Mouse (Mus musculus): Measurements from ENCODE around the gene Marcksl1. TPM values are rescaled to one million over a fixed set of nuclear protein-coding genes. Genes with fewer than 3 reads are reported as not detected.

The Marcksl1 gene
- total and polyA plus RNA-seq, 2 experiments from 2014 or later, result 135 to 183 TPM

DNA sequence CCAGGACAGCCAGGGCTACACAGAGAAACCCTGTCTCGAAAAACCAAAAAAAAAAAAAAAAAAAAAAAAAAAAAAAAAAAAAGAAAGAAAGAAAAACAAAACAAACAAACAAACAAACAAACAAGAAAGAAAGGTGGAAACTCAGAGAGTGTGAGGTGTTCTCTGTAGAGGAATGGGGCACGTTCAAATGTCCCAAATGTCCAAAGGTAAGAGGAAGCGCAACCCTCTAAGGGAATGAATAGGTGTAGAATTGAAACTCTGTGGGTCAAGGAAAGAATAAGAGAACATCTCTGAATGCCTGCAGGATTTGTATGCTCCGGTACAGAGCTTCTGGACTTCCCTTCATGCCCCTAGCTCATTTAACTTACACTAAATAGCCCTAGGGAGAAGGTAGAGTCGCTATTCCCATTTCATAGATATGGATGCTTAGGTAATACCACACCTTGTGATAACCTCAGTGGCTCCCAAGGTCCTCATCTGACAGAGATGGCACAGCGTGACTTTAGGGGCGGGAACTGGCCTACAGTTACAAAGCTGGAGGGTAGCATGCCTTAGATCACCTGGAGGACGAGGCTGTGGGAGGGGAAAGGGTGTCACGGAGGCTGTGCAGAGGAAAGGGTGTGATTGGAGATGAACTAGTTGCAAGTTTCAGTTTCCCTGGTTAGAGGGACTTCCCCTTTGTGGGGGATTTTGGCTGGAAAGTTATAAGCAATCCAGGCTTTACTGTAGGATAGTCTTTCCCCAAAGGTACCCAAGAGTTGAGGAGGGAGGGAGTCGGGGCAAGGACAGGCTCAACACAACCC is 5.7 kb upstream of the Marcksl1 start:
- Histone ChIP-seq H3K9me3 (replicated peaks; ENCODE audit: control insufficient read depth, low read length) (no peaks in the 10 kb centered on the region), H3K4me2 (ENCODE audit: low read depth, low read length) (no peak overlapping the region), H3K9ac (replicated peaks; ENCODE audit: low read depth, low read length) (no peak overlapping the region), H3K36me3 (replicated peaks; ENCODE audit: control insufficient read depth, insufficient read depth, low read length) (no peaks in the 10 kb centered on the region), H3K27ac (ENCODE audit: low read depth) (peak overlapping the region; percentile 31), H3K4me1 (ENCODE audit: control insufficient read depth, insufficient read depth) (peaks cover 34% of the 10 kb centered on the region), H3K4me3 (ENCODE audit: low read depth, low read length) (no peak overlapping the region), H3K27me3 (ENCODE audit: control insufficient read depth, insufficient read depth, low read length) (no peaks in the 10 kb centered on the region)
- 49% methylated on average over 9 of the region's 10 CpGs for WGBS
- ATAC-seq (ENCODE audit: insufficient read depth, low read depth) (no peak; the same call in 1 of the 2 replicates), DNase-seq (ENCODE audit: low spot score) (no peak)
- no peak for TF ChIP-seq CTCF (IDR thresholded peaks at IDR 0.05; ENCODE audit: low read depth)
- TF ChIP-seq EP300 (IDR thresholded peaks at IDR 0.05; ENCODE audit: low read depth), result no peak

DNA sequence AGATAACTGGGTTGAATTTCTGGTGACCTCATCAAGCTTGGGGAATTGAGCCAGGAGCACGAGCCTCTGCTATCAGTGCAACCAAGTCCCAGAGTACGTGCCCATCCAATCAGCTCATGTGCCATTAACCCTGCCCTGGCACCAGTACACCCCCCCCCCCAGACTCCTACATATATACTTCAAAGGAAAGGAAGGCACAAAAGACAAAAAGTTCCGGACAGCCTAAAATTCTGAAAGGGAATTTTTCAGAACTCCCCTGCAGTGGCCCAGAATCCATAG is 5.2 kb upstream of the Marcksl1 start:
- Histone ChIP-seq H3K4me2 (ENCODE audit: low read depth, low read length) (no peak overlapping the region), H3K9ac (replicated peaks; ENCODE audit: low read depth, low read length) (no peak overlapping the region), H3K9me3 (replicated peaks; ENCODE audit: control insufficient read depth, low read length) (no peaks in the 10 kb centered on the region), H3K36me3 (replicated peaks; ENCODE audit: control insufficient read depth, insufficient read depth, low read length) (no peaks in the 10 kb centered on the region), H3K27me3 (ENCODE audit: control insufficient read depth, insufficient read depth, low read length) (no peaks in the 10 kb centered on the region), H3K4me3 (ENCODE audit: low read depth, low read length) (no peak overlapping the region), H3K27ac (ENCODE audit: low read depth) (peak overlapping the region; percentile 31), H3K4me1 (ENCODE audit: control insufficient read depth, insufficient read depth) (peaks cover 29% of the 10 kb centered on the region)
- DNase-seq (ENCODE audit: low spot score) (no peak), ATAC-seq (ENCODE audit: insufficient read depth, low read depth) (peak; percentile 75)
- TF ChIP-seq CTCF (IDR thresholded peaks at IDR 0.05; ENCODE audit: low read depth), result no peak
- TF ChIP-seq EP300 (IDR thresholded peaks at IDR 0.05; ENCODE audit: low read depth), result no peak; the same call in 1 of the 2 replicates
- 24% methylated on average over 3 of the region's 3 CpGs for WGBS

DNA sequence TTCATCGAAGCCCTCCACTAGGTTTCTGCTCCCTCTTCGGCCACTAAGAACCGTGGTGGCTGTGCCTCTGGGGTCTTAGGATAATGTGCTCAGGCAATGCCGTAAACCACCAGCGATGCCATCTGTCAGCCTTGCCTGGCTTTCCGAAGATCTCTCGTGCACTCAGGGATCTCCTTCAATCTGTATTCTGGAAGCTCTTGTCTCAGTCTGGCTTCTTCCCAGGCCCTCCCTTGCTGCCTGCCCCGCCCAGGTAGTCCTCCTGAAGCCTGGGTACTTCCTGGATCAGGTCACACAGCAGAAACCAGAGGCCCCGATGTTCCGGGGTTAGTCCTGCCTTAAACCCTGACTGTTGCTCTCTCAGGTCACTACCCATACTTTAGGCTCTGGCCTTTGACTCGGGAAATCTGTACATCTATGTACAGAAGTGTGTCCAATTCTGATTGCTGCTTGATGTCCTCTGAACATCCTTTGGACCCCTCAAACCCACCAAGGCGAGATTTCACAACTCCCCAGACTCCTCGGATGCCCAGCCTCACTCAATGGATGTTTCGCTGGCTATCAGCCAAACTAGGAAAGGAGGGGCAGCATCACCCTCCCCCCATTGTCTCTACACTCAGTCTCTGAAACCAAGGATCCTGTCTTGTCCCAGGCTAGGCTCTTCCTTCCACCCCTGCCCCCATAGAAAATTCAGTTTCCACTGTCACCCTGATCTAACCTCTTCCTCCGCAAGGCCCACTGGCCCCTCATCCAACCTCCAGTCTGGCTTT is 4.4 kb upstream of the Marcksl1 start:
- no peak overlapping the region for H3K9ac ChIP-seq (replicated peaks; ENCODE audit: low read depth, low read length)
- H3K27ac ChIP-seq (ENCODE audit: low read depth), result no peak overlapping the region
- DNase-seq (ENCODE audit: low spot score), result no peak

DNA sequence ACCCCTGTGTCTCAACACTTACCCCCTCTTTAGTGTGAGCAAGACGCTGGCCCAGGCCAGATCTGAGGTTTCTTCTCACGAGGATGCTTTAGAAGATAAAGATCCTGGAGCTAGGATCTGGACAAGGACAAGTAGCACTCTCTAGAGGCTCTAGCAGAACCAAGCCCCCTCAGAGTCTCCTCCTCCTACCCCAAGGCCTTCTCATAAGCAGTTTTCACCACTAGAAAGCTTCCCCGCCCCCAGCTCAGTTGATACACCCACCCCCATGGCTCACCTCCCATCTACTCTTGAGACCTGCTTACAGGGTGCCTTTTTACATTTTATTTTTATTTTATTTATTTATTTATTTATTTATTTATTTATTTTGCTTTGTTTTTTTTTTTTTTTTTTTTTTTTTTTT is 3.7 kb upstream of the Marcksl1 start:
- no peak overlapping the region for H3K9ac ChIP-seq (replicated peaks; ENCODE audit: low read depth, low read length)
- no peak for DNase-seq (ENCODE audit: low spot score)

More for the DNA sequence above, 4.4 kb upstream of the Marcksl1 start:
- WGBS, result 61% methylated on average over 15 of the region's 15 CpGs
- no peaks in the 10 kb centered on the region for H3K9me3 ChIP-seq (replicated peaks; ENCODE audit: control insufficient read depth, low read length)
- ATAC-seq (ENCODE audit: insufficient read depth, low read depth), result no peak
- H3K27me3 ChIP-seq (ENCODE audit: control insufficient read depth, insufficient read depth, low read length), result no peaks in the 10 kb centered on the region
- H3K4me1 ChIP-seq (ENCODE audit: control insufficient read depth, insufficient read depth), result peaks cover 20% of the 10 kb centered on the region
- H3K4me3 ChIP-seq (ENCODE audit: low read depth, low read length), result no peak overlapping the region
- no peak overlapping the region for H3K4me2 ChIP-seq (ENCODE audit: low read depth, low read length)
- TF ChIP-seq CTCF (IDR thresholded peaks at IDR 0.05; ENCODE audit: low read depth), result no peak
- no peak for TF ChIP-seq EP300 (IDR thresholded peaks at IDR 0.05; ENCODE audit: low read depth)
- no peaks in the 10 kb centered on the region for H3K36me3 ChIP-seq (replicated peaks; ENCODE audit: control insufficient read depth, insufficient read depth, low read length)

DNA sequence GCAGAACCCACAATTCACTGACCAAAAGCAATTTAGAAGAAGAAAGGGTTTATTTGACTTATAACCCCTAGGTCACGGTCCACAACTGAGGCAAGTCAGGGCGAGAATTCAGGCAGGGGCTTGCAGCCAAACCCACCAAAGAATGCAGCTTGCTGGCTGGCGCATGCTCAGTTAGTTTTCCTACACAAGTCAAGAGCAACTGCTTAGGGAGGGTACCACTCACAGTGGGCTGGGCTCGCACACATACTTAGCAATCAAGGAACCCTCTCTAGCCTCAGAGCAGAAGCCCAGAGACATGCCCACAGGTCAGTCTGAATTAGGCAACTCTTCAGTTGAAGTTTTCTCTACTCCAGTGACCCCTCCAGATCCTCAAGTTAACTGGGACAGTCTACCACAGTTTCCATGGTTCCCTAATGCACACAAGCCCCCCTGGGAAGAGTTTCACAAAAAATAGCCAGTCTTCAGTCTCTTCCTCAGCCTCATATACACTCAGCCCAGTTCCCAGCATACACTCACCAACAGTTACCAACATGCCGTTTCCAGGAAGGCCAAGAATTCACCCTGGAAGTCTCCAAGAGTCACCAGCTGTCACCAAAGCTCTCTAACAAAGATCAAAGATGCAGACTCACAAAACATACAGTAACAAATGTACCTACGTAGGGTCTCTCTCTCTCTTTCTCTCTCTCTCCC is 2.5 kb upstream of the Marcksl1 start:
- DNase-seq (ENCODE audit: low spot score), result no peak
- TF ChIP-seq EP300 (IDR thresholded peaks at IDR 0.05; ENCODE audit: low read depth), result no peak
- no peak for TF ChIP-seq CTCF (IDR thresholded peaks at IDR 0.05; ENCODE audit: low read depth)
- H3K27ac ChIP-seq (ENCODE audit: low read depth), result no peak overlapping the region; the same call in 1 of the 2 replicates
- no peaks in the 10 kb centered on the region for H3K9me3 ChIP-seq (replicated peaks; ENCODE audit: control insufficient read depth, low read length)
- H3K4me2 ChIP-seq (ENCODE audit: low read depth, low read length), result no peak overlapping the region
- ATAC-seq (ENCODE audit: insufficient read depth, low read depth), result no peak
- H3K36me3 ChIP-seq (replicated peaks; ENCODE audit: control insufficient read depth, insufficient read depth, low read length), result no peaks in the 10 kb centered on the region
- no peak overlapping the region for H3K9ac ChIP-seq (replicated peaks; ENCODE audit: low read depth, low read length)
- 74% methylated on average over 6 of the region's 6 CpGs for WGBS
- H3K4me3 ChIP-seq (ENCODE audit: low read depth, low read length), result no peak overlapping the region
- peaks cover 16% of the 10 kb centered on the region for H3K4me1 ChIP-seq (ENCODE audit: control insufficient read depth, insufficient read depth)
- H3K27me3 ChIP-seq (ENCODE audit: control insufficient read depth, insufficient read depth, low read length), result no peaks in the 10 kb centered on the region

More for the DNA sequence above, 3.7 kb upstream of the Marcksl1 start:
- 71% methylated on average over 3 of the region's 3 CpGs for WGBS
- no peak overlapping the region for H3K27ac ChIP-seq (ENCODE audit: low read depth)
- no peak overlapping the region for H3K4me3 ChIP-seq (ENCODE audit: low read depth, low read length)
- ATAC-seq (ENCODE audit: insufficient read depth, low read depth), result no peak
- H3K4me1 ChIP-seq (ENCODE audit: control insufficient read depth, insufficient read depth), result peaks cover 16% of the 10 kb centered on the region
- H3K27me3 ChIP-seq (ENCODE audit: control insufficient read depth, insufficient read depth, low read length), result no peaks in the 10 kb centered on the region
- no peaks in the 10 kb centered on the region for H3K36me3 ChIP-seq (replicated peaks; ENCODE audit: control insufficient read depth, insufficient read depth, low read length)
- no peaks in the 10 kb centered on the region for H3K9me3 ChIP-seq (replicated peaks; ENCODE audit: control insufficient read depth, low read length)
- no peak overlapping the region for H3K4me2 ChIP-seq (ENCODE audit: low read depth, low read length)
- TF ChIP-seq CTCF (IDR thresholded peaks at IDR 0.05; ENCODE audit: low read depth), result no peak
- no peak for TF ChIP-seq EP300 (IDR thresholded peaks at IDR 0.05; ENCODE audit: low read depth)

Data from heart, postnatal 0 days (tissue).